Mouse (Mus musculus) thymus, adult 18-20 months (tissue): Measurements from ENCODE around the gene Eif2b4.
A peak's percentile ranks its signal among the peaks of the same experiment; 100 is the strongest.
"Not testable (repeated sequence)": the region's sequence is repeated elsewhere in the genome, so short reads cannot be mapped to it uniquely, and the experiment has no call there.

Experiments
- DNase-seq, 2 experiments: peaks; one replicate each; pipeline ENCODE4 v3.0.0; 2022; ENCODE audit warnings: mixed read lengths in 2 of 2

Eif2b4 gene

DNA sequence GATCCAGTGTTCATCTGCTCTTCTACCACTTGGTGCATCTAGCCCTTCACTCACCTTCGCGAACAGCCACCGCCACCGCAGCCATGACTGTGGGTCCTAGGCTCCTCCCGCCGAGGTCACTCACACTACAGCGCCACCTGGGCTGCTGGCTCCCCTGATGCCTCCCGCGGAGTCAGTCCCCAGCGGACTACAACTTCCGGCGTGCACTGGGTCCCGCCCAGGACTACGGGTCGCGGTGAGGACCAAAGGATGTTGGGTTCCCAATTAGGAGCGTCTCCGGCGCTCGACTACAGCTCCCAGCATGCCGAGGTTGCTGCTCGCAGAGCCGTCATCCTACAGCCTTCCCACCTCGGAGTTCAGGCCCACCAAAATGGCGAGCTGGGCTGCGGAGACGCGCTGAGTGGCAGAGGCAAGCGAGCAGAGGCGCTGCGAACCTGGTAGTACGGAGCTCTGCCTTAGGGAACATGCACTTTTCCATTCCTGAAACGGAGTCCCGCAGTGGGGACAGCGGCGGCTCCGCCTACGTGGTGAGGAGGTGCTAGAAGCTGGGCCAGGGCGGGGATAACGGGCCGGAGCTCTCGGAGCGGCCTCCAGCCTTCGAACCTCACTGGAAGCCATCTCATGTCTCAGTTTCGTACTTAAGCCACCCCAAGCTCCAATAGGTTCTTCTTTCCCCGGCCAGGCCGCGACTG, at the start of gene Eif2b4, which contains the start of gene Snx17:
TSS of gene Eif2b4 (minus strand) at position 492 of the 692 bp plus-strand sequence.
TSS of gene Snx17 (plus strand) at position 289 of the 692 bp plus-strand sequence.
- DNase-seq = peak; percentile 99

DNA sequence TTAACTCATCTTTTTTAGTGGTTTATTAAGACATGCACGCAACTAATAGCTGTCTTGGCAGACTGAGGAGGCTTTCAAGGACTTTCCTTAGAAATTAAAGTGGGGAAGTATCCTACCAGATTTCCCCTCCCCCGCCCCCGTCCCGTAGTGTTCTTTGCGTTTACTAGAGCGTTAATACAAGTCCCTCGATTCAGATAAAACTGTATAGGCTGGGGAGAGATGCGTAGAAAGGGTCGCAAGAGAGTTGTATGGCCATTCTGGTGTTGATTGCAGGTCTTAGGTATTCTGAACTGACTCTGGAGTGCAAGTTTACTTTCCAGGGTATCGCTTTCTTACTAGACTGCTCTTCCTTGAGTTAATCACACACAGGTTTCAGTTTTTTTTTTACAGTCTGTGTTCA, 49.0 kb upstream of the Eif2b4 start:
- no peak for DNase-seq

DNA sequence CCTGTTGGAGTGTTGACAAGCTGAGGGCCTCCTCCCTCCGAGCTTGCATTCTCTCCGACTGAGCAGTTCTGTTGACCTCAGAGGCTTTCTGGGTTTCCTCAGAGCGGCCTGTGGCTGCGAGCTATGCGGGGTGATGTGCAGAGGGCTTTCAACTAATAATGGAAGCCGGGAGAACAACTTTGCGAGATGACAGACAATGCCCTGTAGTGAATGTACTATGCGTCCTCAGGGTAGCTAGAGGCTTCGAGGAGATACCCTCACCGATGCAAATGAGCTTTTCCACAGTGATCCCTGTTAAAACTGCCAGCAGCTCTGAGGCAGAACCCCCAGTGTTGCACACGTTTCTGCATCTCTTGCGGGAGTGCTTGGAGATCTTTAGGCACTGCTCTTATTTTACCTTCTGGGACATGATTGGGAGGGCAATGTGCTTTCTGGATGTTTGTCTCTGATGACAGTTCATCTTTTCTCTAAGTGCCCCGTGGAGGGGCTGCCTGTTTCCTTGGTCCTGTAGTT, 48.3 kb upstream of the Eif2b4 start:
- DNase-seq = no peak

DNA sequence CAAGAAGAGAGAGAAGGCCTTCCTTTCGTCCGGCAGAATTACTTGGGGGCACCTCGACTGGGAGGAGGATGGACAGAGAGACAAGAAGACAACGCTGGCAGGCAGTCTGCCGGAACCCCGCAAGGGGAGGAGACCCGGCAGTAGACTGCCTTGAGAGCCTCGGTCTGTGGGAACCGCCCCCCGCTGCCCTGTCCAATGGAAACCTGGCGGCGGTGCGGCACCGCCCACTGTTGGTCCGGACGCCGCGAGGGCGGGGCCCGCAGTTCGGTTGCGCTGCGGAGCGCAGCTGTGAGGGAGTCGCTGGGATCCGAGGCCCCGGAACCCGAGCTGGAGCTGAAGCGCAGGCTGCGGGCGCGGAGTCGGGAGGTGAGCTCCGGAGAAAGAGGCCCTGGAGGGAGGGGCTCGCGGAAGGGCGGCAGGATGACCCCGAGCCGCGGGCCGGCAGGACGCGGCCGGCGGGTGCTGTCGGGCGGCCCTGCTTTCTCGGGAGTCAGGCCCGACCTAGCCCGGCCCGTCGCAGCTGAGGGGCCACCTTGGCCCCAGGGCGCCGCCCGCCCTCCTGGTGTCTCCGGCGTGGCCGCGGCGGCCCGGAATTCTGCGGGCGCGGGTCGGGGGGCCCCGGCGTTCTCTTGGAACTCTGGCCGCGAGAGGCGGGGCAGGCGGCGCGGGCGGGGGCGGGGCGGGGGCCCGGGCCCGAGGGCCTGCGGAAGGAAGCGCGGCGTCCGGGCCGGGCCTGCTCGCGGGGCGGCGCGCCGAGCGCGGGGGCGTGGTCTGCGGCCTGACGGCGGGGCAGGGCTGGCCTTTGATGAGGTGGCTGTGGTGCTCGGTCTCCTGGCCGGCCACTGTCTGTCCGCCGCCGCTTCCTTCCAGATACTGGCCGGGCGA, 47.6 kb upstream of the Eif2b4 start, which contains the start of the genes Nrbp1 and Gm9970:
TSS of gene Nrbp1 (plus strand) at position 228 of the 885 bp plus-strand sequence.
TSS of gene Gm9970 (minus strand) at position 596 of the 885 bp plus-strand sequence.
- DNase-seq = peak; percentile 94 to 95

DNA sequence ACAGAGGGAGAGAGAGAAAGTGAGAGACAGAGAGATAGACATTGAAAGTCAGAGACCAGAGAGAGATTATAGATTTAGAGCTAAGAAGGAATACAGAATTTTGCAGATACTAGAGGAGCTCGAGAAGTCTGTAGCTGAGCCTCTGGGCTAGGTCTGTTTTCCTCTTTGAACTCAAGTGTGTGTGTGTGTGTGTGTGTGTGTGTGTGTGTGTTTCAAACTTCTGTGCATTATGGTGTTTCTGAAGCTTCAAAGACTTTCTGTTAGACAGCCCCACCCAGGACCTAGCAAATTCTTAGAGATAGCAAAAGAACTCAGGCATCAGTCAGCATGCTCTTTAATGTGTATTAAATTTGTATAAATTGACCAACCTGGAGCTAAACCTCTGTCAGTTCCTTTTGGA, 33.4 kb upstream of the Eif2b4 start:
- no peak for DNase-seq

DNA sequence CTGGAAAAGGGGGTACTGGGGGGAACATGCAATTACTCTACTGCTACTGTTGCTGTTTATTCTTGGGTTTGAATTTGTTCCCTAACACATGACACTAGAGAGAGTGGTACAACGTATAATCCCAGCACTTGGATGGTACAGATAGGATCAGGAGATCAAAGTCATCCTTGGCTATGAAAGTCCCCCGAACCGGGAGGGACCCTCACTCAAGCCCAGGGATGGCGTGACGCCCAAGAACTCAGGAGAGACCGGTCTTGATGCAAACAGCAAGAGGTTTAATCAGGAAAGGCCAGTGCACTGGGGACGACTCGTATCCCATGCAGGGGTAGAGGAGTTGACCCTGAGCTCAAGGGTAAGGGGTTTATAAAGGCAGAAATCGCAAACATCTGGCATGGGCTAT, 29.5 kb upstream of the Eif2b4 start:
- DNase-seq = no peak

DNA sequence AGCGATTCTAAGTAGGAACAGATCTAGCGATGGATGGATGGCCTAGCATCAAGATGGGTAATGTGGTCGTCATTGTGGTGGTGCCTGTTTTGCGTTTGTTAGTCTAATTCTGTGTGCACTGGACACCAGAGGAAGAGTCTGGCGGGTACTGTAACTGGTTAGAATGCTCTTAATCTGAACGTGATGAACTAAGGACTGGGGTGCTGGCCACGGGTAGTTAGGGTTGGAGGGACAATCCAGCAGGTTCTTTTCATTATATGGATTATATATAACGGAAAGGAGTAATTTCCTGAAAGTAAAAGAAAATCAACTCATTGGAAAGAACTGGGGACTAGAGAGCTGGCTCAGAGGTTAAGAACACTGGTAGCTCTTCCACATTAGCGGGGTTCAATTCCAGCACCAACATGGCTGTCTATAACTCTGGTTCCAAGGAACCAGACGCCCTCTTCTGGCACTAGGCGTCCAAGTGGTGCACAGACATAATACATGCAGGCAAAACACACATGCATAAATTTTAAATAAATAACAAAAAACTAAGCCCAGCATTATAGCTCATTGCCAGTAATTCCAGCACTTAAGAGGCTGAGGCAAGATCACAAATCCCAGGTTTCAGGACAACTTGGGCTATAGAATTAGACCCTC, 28.2 kb upstream of the Eif2b4 start:
- DNase-seq = peak in 1 of 2 experiments; percentile 38

DNA sequence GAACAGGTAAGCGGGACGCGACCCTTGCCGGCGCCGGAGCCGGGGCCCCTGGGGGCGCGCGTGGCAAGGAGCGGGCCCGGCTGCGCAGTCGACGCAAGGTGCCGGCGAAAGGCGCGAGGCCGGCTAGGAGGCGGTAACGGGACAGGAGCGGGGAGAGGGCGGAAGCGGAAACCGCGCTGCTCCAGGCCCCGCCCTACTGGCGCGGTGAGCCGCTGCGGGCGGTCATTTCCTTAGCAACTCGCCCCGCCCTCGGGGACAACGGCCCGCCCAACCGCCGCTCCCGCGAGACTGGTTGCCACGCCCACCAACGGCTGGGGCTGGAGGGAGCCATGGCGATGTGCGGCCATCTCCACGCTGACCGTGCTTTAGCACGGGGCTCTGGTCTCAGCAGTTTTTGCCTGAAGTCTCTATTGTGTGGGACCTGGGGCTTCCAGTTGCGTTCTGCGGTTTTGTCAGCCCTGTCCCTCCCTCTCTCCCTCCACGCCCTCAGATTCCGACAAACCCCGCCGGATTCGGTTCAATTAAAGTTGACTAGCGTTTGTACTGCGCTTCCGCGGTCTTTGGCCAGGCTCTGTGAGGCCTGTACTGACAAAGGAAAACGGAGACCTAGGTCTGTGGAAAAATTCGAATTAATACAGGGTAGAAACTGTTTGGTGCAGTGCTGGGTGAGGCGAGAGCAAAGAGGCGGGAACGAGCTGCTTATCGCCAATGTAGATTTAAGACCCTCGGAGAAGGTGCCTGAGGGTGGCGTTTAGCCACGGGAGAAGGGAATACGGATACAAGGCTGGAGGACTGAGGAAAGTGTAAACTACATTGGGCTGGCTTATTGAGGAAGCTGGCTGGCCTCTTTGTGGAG, 27.4 kb upstream of the Eif2b4 start, which contains the start of gene Ppm1g:
TSS of gene Ppm1g (minus strand) at position 240 of the 856 bp plus-strand sequence.
- DNase-seq = peak; percentile 92 to 93

DNA sequence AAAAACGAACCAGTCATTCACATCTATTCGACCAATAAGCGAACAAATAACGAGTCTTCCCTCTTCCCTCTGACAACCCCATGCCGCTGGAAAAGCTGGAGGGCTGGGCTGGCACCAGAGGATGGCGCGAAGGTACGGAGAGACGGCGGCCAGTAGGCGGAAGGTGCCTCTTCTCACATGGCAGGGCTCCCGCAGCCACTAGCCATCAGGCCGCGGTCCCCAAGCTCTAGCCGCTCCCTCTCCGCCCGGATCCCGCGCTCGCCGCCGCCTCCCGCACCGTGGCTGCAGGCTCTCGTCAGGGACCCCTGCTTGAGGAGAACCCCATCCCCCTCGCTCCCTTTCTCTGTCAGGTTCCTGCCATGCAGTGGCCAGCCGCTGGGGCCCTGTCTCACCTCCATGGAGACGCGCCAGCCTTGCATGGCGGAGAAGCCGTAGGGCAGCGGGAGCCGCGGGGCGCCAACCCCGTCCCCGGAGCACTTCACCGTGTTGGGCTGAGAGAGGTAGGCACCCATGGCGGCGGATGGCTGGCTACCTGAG, 26.7 kb upstream of the Eif2b4 start:
- DNase-seq = no peak

DNA sequence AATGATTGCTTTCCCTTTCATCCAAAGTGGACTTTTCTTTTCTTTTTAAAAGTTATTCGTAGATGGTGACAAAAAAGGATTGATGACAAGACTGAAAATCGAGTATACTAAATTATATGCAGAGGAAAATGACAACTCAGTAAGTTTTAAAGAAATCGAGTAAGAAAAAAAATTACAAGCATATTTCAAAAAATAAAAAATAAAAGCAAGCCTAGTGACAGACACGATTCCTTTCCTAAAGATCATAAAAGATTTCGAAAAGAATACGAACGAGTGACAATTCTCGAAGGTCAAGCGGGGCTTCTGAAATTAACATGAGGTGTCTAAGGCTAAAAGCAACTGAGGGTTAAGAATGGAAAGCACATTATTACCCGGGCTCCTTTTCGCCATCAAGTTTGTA, 26.2 kb upstream of the Eif2b4 start:
- no peak for DNase-seq

DNA sequence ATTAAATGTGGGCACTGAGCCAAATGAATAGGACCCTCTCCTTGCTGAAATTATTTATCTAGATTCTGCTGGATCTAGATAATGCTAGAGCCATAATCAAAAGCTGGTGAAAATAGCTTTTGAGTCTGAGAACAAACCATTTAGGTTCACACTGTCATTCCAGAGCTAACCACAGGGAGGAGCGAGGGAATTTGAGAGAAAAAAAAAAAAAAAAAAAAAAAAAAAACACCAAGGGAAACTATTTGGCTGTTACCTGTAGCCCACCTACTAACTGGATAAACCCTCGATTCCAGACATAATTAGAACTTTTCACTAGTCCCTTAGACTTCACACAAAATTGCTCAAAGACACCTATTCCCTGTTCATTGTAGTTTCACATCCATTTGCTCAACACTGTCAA, 25.8 kb upstream of the Eif2b4 start:
- no peak for DNase-seq

DNA sequence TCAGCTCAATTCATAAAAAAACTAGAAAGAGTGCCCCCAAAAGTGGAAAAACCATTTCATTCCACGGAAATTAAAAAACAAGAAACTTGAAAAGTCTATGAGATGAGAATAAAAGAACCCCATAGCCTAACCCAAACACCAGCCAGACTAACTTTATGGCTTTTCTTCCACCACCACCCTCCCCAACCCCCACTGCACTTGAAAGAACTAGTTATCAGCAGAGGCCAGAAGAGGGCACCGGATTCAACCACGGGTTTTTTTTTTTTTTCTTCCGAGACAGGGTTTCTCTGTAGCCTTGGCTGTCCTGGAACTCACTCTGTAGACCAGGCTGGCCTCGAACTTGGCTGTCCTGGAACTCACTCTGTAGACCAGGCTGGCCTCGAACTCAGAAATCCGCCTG, 25.1 kb upstream of the Eif2b4 start:
- no peak for DNase-seq

DNA sequence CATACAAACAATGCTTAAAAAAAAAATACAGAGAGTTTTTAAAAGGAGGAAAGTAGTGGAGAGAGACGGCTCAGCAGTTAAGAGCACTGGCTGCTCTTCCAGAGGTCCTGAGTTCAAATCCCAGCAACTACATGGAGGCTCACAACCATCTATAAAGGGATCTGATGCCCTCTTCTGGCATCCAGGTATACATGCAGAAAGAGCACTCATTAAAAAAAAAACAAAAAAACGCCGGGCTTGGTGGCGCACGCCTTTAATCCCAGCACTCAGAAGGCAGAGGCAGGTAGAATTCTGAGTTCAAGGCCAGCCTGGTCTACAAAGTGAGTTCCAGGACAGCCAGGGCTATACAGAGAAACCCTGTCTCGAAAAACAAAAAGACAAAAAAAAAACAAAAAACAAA, 23.3 kb upstream of the Eif2b4 start:
- DNase-seq = not testable (repeated sequence)

DNA sequence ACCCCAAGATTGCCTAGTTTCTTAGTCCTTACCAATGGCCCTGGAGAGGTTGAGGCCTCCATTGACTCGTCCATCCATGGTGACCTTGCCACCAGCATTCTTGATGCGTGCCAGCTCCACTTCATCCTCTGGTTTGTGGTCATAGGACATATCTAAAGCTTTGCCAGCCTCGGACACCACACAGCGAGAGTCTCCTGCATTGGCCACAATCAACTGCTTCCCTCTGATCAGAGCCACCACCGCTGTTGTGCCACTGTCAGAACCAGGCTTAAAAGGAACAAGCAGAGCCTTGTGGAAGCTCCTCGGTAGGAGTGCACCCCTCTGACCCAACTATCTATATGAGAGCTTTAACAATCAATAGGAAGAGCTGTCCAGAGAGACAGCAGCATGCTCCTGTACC, 11.2 kb upstream of the Eif2b4 start:
- DNase-seq = no peak

DNA sequence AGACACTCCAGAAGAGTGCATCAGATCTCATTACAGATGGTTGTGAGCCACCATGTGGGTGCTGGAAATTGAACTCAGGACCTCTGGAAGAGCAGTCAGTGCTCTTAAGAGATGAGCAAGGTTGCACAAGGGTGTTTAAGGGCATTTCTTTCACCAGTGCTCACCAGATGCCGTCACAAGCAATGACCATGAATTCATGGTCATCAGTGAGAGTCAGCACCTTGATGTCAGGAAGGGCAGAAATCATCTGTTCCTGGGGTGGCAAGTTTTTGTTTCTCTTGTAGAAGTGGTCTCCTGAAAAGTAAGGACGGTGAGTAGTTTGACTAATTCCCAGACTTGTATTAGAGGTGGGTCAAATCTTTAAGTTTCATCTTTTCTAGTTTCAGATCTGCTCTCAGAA, 10.6 kb upstream of the Eif2b4 start:
- no peak for DNase-seq

DNA sequence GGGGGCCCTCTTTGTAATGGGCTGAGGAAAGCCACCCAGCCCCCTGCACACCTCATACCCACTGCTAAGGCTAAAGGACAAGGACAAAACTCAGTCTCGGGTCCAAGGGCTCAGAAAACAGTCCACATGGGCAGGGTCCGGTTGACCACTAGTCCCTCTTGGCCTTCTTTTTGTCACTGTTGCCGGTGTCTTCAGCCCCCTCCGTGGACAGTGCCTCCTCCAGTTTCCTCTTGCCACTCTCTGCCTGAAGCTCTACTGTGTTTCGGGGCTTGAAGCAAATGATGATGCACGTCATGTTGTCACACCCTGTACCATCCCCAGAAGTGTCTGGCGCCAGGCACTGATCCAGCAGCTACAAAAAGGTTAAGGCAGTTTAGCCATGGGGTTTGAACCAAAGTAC, 9.7 kb upstream of the Eif2b4 start:
- no peak for DNase-seq

DNA sequence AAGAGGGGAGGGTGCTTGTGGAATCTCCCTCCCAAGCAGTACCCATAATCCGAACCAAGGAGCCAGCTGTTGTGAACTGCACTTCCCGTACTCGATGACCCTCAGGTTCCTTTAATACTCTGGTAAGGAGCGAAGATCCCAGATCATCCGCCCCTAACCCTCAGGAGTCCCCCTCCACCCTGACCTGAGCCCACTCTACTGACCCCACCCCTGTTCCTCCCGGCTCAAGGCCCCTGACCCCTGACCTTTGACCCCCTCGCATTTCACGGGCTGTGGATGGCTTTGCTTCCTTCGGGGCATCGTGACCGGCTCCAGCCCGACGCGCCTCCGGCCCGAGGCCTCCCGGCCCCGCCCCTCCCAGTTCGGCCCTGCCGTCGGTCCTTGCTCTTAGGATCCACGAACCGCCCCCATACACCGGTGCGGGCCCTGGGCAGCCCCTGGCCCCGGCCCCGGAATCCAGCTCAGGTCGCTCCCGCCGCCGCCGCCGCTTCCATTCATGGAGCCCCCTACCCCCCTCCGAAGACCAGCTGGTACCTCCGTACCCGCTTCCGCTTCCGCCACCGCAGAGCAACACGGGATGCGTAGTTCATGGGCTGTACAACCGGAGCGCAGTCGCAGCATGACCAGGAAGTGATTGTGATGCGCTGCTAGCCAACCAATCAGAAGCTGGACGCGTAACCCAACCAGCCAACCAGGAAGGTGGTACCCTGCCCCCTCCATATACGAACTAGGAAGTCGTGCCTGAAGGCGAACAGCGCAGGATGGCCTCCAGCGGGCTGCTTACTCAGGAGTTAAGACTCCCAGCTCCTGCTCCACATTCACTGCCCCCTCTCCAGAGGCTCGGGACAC, 8.7 kb upstream of the Eif2b4 start, which contains the start of gene Zfp513:
TSS of gene Zfp513 (minus strand) at position 562 of the 849 bp plus-strand sequence.
- DNase-seq = peak; percentile 95 to 97

DNA sequence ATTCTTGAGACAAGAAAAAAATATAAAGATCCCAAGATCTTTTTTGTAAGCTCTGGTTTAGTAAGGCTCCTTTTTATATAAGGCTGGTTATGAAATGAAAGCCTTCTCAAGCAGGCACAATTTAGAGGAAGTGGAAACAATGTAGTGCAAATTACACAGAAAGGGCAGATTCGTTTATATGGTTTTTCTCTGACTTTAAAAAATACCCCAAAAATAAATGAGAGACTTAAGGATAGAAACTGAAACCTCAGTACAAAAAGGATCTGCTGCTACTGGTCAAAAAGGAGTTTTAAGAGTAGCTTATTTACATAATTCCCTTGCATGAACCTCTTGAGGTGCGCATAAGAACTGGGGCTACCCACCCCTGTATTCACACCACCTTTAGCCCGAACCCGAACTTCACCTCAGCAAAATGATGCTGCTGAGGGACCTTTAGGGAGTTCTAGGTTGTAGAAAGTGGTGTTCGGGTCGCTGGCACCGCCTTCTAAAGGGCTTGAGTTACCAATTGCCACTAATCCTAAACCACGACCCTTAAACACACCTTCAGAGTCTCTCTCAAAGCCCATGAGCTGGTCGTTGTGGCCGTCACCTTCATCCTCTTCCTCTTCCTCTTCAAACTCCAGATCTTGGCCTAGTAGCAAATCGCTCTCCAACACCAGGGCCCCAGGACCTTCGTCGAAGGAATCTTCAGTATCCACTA, 8.0 kb upstream of the Eif2b4 start:
- no peak for DNase-seq

DNA sequence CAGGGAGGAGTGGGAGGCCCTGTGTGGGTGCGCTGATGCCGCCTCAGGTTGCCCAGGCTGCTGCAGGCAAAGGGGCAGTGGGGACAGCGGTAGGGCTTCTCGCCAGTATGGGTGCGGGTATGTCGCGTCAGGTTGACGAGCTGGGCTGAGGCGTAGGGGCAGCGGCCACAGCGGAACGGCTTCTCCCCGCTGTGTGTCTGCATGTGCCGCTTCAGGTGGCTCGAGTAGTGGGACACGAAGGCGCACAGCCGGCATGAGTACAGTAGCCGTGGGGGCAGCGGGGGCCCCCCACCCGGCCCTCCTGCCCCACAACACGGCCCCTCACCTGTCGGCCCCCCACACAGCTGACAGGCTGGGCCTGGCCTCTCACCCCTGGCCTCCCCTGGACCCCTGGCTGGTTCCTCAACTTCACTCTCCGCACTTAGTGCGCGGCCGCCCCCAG, 7.1 kb upstream of the Eif2b4 start:
- no peak for DNase-seq

DNA sequence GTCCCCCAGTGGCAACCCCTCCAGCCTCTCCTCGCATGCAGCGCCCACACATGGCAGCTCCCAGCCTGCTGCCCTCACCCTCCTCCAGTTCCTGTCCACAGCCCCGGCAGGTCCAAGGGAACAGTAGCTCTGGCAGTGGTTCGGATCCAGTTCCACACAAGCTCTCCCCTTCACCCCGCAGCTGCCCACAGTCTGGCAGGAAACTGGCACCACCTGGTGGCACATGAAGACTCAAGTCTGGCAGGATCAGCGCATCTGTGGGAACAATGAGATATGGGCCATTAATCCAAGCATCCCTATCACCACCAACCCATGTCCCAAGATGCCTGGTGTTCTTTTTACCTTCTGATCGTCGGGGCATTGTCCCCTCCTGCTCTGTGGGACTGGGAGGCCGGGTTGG, 6.7 kb upstream of the Eif2b4 start:
- no peak for DNase-seq
